Mouse (Mus musculus): ENCODE data around the gene Camk2g.
A peak's percentile ranks its signal among the peaks of the same experiment; 100 is the strongest.

The Camk2g gene

DNA sequence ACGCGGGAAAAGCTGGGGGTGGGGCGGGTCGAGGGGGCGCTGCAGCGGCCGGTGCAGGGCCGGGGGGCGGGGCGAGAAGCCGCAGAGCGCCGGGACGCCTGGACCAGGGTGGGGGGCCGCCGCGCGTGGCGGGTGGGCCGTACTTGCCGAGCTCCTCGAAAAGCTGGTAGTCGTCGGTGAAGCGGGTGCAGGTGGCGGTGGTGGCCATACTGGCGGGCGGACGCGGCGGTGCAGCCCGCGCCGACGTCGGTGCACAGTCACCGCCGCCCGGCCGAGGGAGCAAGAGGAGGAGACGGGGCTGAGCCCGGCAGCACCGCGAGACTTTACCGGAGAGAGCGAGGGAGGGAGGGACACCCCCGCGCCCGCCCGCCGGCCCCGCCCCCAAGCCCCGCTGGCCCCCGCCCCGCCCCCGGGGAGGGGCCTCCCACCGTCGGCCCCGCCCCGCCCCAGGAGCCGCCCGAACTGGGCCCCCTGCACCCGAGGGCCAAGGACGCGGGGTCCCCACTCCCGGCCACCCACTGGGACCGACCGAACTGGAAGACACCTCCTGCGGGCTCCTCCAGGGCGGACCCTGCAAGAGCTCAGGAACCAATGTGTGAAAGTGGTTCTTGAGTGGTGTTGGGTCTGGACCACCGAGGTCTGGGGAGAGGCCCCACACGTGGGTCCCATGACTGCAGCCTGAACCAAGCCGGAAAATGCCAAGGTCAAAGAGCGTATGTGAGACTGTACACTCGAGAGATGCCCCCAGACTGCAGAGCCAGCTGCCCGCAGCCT lies at the start of gene Camk2g:
Gene Camk2g (minus strand): TSS at position 331 of the 774 bp plus-strand sequence.
- DNase-seq (ENCODE audit: low read depth, low spot score): peak; percentile 72

DNA sequence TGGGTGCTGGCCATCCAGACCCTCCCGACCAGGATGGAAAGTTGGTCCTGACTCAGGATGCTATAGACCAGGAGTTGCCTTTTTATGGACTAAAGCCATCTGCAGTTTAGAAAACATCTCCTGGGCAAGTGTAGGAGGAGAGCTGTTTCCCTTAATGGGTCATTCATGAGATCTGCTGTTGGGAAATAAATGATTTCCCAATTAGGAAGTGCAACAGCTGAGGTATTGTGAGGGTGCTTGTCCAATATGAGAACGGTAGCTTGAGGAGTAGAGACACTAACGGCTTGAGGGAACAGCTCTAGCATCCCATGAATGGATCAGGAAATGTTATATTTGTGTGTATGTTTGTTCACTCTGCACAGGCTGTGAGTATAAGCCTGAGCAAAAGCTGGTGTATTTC lies 48.7 kb upstream of the Camk2g start:
- DNase-seq (ENCODE audit: low read depth, low spot score): no peak

DNA sequence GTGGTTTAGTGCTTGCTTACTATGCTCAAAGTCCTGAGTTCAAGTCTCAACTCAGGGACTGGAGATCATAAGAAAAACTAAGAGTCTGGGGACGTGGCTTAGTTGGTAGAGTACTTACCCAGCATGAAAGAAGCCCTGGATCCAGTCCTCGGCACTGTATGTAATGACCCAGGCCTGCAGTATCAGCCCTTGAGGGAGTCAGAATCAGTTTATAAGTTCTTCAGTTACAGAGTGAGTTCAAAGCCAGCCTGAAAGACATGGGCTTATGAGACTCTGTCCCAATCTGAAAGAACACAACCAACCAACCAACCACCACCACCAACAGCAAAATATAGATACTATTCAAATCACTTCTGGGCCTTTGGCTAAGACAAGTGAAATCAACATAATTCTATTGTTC lies 47.6 kb upstream of the Camk2g start:
- no peak for DNase-seq (ENCODE audit: low read depth, low spot score)

DNA sequence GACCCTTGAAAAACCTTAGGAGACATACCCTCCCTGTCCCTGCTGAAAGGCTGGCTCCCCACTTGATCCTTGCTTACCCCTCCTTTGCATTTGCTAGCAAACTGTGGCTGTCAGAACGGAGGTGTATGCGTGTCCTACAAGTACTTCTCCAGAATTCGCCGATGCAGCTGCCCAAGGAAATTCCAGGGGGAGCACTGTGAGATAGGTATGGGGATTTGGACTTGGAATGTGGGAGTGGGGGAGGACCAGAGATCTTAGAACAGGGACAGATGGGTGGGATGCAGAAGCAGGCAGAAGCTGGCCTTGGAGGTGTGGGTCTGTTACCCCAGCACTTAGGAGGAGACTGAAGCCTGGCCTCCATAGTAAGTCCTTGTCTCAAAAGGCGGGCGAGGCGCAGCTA lies 43.8 kb upstream of the Camk2g start:
- no peak for DNase-seq (ENCODE audit: low read depth, low spot score)

DNA sequence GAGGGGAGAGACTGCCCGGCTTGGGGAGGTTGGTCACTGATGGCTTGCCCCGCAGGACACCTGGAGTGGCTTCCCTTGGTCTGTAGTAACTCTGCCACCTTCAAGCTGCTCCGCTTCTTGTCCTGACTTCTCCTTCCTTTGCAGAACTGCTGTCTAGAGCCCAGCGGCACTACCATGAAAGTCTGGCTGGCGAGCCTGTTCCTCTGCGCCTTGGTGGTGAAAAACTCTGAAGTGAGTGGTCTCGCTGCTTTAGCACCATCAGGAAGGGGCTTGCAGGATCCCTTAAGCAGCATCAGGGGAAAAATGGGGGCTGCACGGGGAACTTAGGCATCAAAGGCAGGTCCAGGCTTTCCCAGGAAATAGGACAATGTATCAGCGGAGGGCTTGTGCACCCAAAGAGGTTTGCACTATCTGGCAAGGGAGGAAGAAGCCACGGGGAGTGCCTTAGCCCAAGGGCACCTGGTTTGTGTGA lies 43.1 kb upstream of the Camk2g start:
- no peak for DNase-seq (ENCODE audit: low read depth, low spot score)

GRCm38 (mm10) chr14:20836171-20836904 lies 42.5 kb upstream of the Camk2g start, which contains the start of gene Plau:
Gene Plau (plus strand): TSS chr14:20836660.
- DNase-seq (ENCODE audit: low read depth, low spot score): peak; percentile 57

DNA sequence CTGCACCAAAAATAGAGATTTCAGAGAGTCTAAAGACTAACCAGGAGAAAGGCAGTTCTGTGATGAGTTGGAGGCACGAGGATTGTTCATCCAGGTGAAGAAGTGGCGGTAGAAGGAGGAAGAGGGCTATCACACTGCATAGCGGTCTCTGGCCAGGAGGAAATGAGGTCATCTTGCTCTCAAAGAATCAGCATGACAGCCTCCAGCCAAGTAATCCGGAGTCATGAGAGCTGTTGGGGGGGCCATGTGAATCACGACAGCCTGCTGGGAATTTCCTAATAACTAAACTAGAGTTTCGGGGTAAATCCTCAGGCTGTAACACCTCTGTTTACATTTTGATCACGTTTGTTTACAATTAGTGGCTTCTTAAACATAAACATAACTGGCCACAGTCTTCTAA lies 40.2 kb upstream of the Camk2g start:
- no peak for DNase-seq (ENCODE audit: low read depth, low spot score)

DNA sequence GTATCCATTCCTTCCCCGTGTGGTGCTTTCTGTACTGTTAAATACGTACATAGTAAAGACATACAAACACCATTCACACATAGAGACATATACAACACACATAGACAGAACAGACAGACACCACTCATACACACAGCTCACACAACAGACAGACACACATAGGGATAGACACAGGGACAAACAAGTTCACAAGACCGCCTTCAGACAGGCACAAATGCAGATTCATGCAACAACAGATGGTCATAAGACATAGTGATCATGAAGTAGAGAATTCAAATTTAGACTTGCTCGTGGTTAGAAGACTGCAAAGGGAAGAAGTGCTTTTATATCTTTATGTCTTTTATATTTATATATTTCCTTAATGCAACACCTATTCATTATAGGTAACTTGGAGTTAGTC lies 39.6 kb upstream of the Camk2g start:
- no peak for DNase-seq (ENCODE audit: low read depth, low spot score)

DNA sequence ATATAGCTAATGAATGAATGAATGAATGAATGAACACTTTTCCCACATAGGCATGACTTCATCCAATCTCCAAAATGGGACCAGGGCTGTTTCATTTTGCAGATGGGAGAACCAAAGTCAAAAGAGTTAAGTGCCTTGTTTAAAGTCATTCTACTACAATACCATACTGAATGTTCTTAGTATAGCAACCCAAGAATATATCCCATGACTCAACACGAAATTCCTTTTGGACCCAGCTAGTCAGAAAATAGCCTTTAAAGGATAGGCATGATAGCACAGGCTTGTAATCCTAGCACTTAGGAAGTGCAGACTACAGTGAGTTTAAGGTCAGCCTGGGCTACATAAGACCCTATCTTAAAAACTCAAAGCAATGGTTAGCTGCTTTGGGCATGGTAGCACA lies 38.0 kb upstream of the Camk2g start:
- DNase-seq (ENCODE audit: low read depth, low spot score): no peak

DNA sequence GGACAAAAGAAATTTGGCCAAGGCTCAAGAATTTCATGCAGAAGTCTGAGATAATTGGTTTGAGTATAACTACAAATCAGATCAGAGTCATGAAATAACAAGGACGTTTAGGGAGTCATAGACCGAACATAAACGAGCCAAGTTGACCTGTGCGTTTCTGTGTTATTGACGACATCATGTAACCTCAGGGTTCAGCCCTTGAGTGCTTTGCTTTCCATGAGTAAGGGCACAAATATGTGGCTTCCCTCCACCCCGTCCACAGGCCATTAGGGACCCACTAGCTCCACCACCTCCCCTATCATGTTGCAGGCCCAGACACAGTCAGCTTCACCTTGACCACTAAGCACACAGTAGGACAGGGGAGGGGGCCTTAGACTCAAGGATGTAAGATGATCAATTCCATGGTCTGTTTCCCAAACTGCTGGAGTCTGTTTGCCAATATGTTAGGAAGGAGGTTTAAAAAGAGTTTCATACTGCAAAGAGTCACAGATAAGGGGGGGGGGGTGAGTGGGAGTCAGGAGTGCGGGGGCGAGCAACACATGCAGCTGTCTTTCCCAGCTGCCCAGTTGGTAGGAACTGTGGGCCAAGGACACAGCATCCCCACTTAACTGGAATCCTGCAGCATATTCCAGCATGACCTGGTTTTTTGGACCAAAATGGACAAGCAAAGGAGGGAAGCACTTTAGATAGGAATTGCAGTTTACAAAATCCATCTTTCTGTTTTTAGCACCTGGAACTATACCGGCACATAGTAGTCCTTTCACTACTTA lies 37.4 kb upstream of the Camk2g start:
- DNase-seq (ENCODE audit: low read depth, low spot score): peak; percentile 82

- DNase-seq (ENCODE audit: low read depth, low spot score): no peak
Observed at GRCm38 (mm10) chr14:20829523-20830366, 35.9 kb upstream of the Camk2g start.

GRCm38 (mm10) chr14:20828524-20828923 lies 34.6 kb upstream of the Camk2g start:
- DNase-seq (ENCODE audit: low read depth, low spot score): no peak

DNA sequence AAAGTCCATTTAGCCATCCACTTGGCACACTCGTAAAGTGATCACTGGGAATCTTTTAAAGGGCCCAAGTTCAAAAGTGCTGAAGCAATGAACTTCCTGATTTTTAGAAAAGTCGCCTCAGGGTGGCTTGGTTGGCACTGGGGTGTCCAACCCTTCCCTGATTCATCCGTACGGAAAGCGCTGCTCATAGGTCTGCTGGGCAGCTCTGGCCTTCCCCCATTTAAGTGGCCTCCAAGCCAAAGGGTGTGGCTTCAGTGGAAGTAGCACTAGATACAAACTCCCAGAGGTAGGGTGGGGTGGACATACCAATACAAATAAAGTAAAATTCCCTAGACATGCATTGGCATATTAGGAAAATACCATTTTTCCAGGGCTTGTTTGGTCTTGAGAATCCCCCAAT lies 33.6 kb upstream of the Camk2g start:
- DNase-seq (ENCODE audit: low read depth, low spot score): no peak

DNA sequence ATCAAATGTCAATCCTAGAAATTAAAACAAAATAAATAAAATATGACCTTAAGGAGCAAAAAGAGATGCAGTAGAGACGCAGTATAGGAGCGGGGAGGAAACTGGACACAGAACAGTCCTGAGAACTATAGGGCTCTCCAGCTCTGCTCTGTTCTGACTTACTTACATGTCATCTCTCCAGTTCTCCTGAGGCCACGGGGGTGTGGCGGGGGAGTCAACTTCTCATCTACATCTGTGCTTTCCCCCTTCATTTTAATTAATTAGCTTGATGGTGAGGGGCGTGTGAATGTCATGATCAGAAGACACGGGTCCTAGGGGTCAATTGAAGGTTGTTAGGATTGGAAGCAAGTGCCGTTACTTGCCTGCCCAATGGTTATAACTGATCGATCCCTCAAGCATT lies 33.2 kb upstream of the Camk2g start:
- no peak for DNase-seq (ENCODE audit: low read depth, low spot score)

- DNase-seq (ENCODE audit: low read depth, low spot score): no peak
Observed at GRCm38 (mm10) chr14:20825516-20825915, 31.6 kb upstream of the Camk2g start.

- no peak for DNase-seq (ENCODE audit: low read depth, low spot score)
Observed at GRCm38 (mm10) chr14:20824517-20824916, 30.6 kb upstream of the Camk2g start.

GRCm38 (mm10) chr14:20815448-20815847 lies 21.6 kb upstream of the Camk2g start:
- DNase-seq (ENCODE audit: low read depth, low spot score): no peak

GRCm38 (mm10) chr14:20811779-20812406 lies 18.0 kb upstream of the Camk2g start:
- no peak for DNase-seq (ENCODE audit: low read depth, low spot score)

- peak; percentile 48 for DNase-seq (ENCODE audit: low read depth, low spot score)
Observed at GRCm38 (mm10) chr14:20811236-20811635, 17.3 kb upstream of the Camk2g start.

- DNase-seq (ENCODE audit: low read depth, low spot score): peak; percentile 82
Observed at GRCm38 (mm10) chr14:20809820-20810219, 15.9 kb upstream of the Camk2g start.

DNA sequence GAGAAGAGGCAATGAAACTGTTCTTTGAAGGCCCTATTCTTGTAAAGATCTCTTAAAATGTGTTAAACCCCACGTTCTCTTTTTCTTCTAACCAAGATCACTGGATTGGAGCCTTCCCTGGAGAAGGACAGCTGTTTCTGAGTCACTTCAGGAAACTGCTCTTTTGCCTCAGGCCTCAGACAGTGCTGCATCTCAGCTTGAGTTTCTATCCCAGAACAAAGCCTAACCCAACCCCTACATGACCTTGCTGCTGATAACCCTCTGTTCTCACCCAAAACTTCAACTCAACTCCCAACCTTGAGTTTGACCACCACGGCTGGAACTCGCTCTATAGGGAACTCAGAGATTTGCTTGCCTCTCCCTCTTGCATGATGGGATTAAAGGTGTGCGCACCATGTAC lies 15.5 kb upstream of the Camk2g start:
- peak; percentile 69 for DNase-seq (ENCODE audit: low read depth, low spot score)
